Mouse (Mus musculus): ENCODE results near the gene Fstl4. TPM values are rescaled to one million over a fixed set of nuclear protein-coding genes. Genes with fewer than 3 reads are reported as not detected.
A peak's percentile ranks its signal among the peaks of the same experiment; 100 is the strongest.
"Not testable (repeated sequence)": the region's sequence is repeated elsewhere in the genome, so short reads cannot be mapped to it uniquely, and the experiment has no call there.

The Fstl4 gene
- polyA plus RNA-seq, 1 experiment from 2014 or later = 2.6 TPM

- Histone ChIP-seq H3K9me3 (no peaks in the 10 kb centered on the region), H3K36me3 (no peaks in the 10 kb centered on the region), H3K9ac (no peak overlapping the region), H3K27me3 (replicated peaks) (no peaks in the 10 kb centered on the region), H3K4me1 (0 out of 2 replicates have a peak, but pooled peaks cover 4% of the 10 kb centered on the region), H3K4me3 (replicated peaks) (no peak overlapping the region), H3K4me2 (no peak overlapping the region), H3K27ac (no peak overlapping the region)
- WGBS = 66% methylated on average over 6 of the region's 6 CpGs
- ATAC-seq (ENCODE audit: insufficient read depth, low FRiP score, low read depth) = no peak
These were observed 393.3 kb downstream of the Fstl4 start for GRCm38 (mm10) chr11:53157621-53158259.

GRCm38 (mm10) chr11:53162385-53162784, 398.0 kb downstream of the Fstl4 start:
- Histone ChIP-seq H3K36me3 (no peaks in the 10 kb centered on the region), H3K4me1 (no peaks in the 10 kb centered on the region), H3K9ac (no peak overlapping the region), H3K27me3 (replicated peaks) (no peaks in the 10 kb centered on the region), H3K4me3 (replicated peaks) (no peak overlapping the region), H3K4me2 (no peak overlapping the region), H3K27ac (no peak overlapping the region), H3K9me3 (no peaks in the 10 kb centered on the region)
- 74% methylated on average over 6 of the region's 6 CpGs for WGBS
- ATAC-seq (ENCODE audit: insufficient read depth, low FRiP score, low read depth) = no peak

GRCm38 (mm10) chr11:53166478-53166877, 402.0 kb downstream of the Fstl4 start:
- Histone ChIP-seq H3K9ac (no peak overlapping the region), H3K9me3 (no peaks in the 10 kb centered on the region), H3K4me1 (no peaks in the 10 kb centered on the region), H3K4me2 (no peak overlapping the region), H3K4me3 (replicated peaks) (no peak overlapping the region), H3K27ac (no peak overlapping the region), H3K36me3 (no peaks in the 10 kb centered on the region), H3K27me3 (replicated peaks) (no peaks in the 10 kb centered on the region)
- 64% methylated on average over 2 of the region's 2 CpGs for WGBS
- no peak for ATAC-seq (ENCODE audit: insufficient read depth, low FRiP score, low read depth)

- no peak overlapping the region for H3K27ac ChIP-seq
- H3K9ac ChIP-seq = no peak overlapping the region
- H3K4me2 ChIP-seq = no peak overlapping the region
- ATAC-seq (ENCODE audit: insufficient read depth, low FRiP score, low read depth) = no peak
- 58% methylated on average over 13 of the region's 13 CpGs for WGBS
- no peaks in the 10 kb centered on the region for H3K4me1 ChIP-seq
- no peaks in the 10 kb centered on the region for H3K27me3 ChIP-seq (replicated peaks)
- no peak overlapping the region for H3K4me3 ChIP-seq (replicated peaks)
- H3K36me3 ChIP-seq = no peaks in the 10 kb centered on the region
- no peaks in the 10 kb centered on the region for H3K9me3 ChIP-seq
These were observed 417.9 kb downstream of the Fstl4 start for GRCm38 (mm10) chr11:53182177-53182852.

GRCm38 (mm10) chr11:53182858-53183257, 418.4 kb downstream of the Fstl4 start:
- H3K27ac ChIP-seq = 0 out of 2 replicates have a peak overlapping the region, but pooled peaks have one; percentile 14
- no peak overlapping the region for H3K4me2 ChIP-seq
- H3K9ac ChIP-seq = no peak overlapping the region
- no peaks in the 10 kb centered on the region for H3K9me3 ChIP-seq
- H3K4me1 ChIP-seq = no peaks in the 10 kb centered on the region
- no peaks in the 10 kb centered on the region for H3K27me3 ChIP-seq (replicated peaks)
- no peak overlapping the region for H3K4me3 ChIP-seq (replicated peaks)
- WGBS = 22% methylated on average over 4 of the region's 4 CpGs
- H3K36me3 ChIP-seq = no peaks in the 10 kb centered on the region
- no peak; the same call in 1 of the 2 replicates for ATAC-seq (ENCODE audit: insufficient read depth, low FRiP score, low read depth)

- Histone ChIP-seq H3K9me3 (no peaks in the 10 kb centered on the region), H3K4me2 (no peak overlapping the region), H3K4me1 (no peaks in the 10 kb centered on the region), H3K9ac (no peak overlapping the region), H3K27ac (no peak overlapping the region), H3K36me3 (no peaks in the 10 kb centered on the region), H3K4me3 (replicated peaks) (no peak overlapping the region), H3K27me3 (replicated peaks) (no peaks in the 10 kb centered on the region)
- ATAC-seq (ENCODE audit: insufficient read depth, low FRiP score, low read depth) = no peak
- WGBS = 79% methylated on average over 7 of the region's 7 CpGs
These were observed 419.6 kb downstream of the Fstl4 start for GRCm38 (mm10) chr11:53184046-53184445.

GRCm38 (mm10) chr11:53184698-53185097, 420.3 kb downstream of the Fstl4 start:
- 63% methylated on average over 5 of the region's 5 CpGs for WGBS
- H3K4me1 ChIP-seq = no peaks in the 10 kb centered on the region
- no peak overlapping the region for H3K4me3 ChIP-seq (replicated peaks)
- no peaks in the 10 kb centered on the region for H3K27me3 ChIP-seq (replicated peaks)
- no peak for ATAC-seq (ENCODE audit: insufficient read depth, low FRiP score, low read depth)
- no peak overlapping the region for H3K27ac ChIP-seq
- H3K36me3 ChIP-seq = no peaks in the 10 kb centered on the region
- no peak overlapping the region for H3K4me2 ChIP-seq
- no peaks in the 10 kb centered on the region for H3K9me3 ChIP-seq
- no peak overlapping the region for H3K9ac ChIP-seq

GRCm38 (mm10) chr11:53187427-53188140, 423.1 kb downstream of the Fstl4 start:
- Histone ChIP-seq H3K27me3 (replicated peaks) (no peaks in the 10 kb centered on the region), H3K36me3 (no peaks in the 10 kb centered on the region), H3K4me3 (replicated peaks) (no peak overlapping the region), H3K9me3 (no peaks in the 10 kb centered on the region), H3K27ac (no peak overlapping the region), H3K4me2 (no peak overlapping the region), H3K4me1 (no peaks in the 10 kb centered on the region), H3K9ac (no peak overlapping the region)
- WGBS = 67% methylated on average over 5 of the region's 5 CpGs
- ATAC-seq (ENCODE audit: insufficient read depth, low FRiP score, low read depth) = no peak

GRCm38 (mm10) chr11:53196551-53196950, 432.1 kb downstream of the Fstl4 start:
- H3K4me1 ChIP-seq; H3K4me3 ChIP-seq (replicated peaks); ATAC-seq (ENCODE audit: insufficient read depth, low FRiP score, low read depth); H3K27me3 ChIP-seq (replicated peaks); H3K4me2 ChIP-seq; H3K36me3 ChIP-seq; H3K9ac ChIP-seq; H3K9me3 ChIP-seq; H3K27ac ChIP-seq: not testable (repeated sequence)
- WGBS = 87% methylated on average over 1 of the region's 1 CpGs

GRCm38 (mm10) chr11:53197111-53197510, 432.7 kb downstream of the Fstl4 start:
- H3K4me3 ChIP-seq (replicated peaks) = no peak overlapping the region
- H3K9me3 ChIP-seq = no peaks in the 10 kb centered on the region
- ATAC-seq (ENCODE audit: insufficient read depth, low FRiP score, low read depth) = no peak
- WGBS = 92% methylated on average over 2 of the region's 2 CpGs
- no peaks in the 10 kb centered on the region for H3K36me3 ChIP-seq
- no peak overlapping the region for H3K4me2 ChIP-seq
- no peaks in the 10 kb centered on the region for H3K27me3 ChIP-seq (replicated peaks)
- H3K4me1 ChIP-seq = no peaks in the 10 kb centered on the region
- H3K9ac ChIP-seq = no peak overlapping the region
- no peak overlapping the region for H3K27ac ChIP-seq

- ATAC-seq (ENCODE audit: insufficient read depth, low FRiP score, low read depth) = no peak
- Histone ChIP-seq H3K9ac (no peak overlapping the region), H3K4me2 (no peak overlapping the region), H3K4me1 (no peaks in the 10 kb centered on the region), H3K36me3 (no peaks in the 10 kb centered on the region), H3K9me3 (no peaks in the 10 kb centered on the region), H3K4me3 (replicated peaks) (no peak overlapping the region), H3K27me3 (replicated peaks) (no peaks in the 10 kb centered on the region), H3K27ac (no peak overlapping the region)
- WGBS = 75% methylated on average over 2 of the region's 2 CpGs
These were observed 438.2 kb downstream of the Fstl4 start for GRCm38 (mm10) chr11:53202459-53203250.

Measured in stomach, embryonic 15.5 days (tissue).